Mouse (Mus musculus): ENCODE measurements around the gene Tnfsf12. TPM values are rescaled to one million over a fixed set of nuclear protein-coding genes. Genes with fewer than 3 reads are reported as not detected.

The Tnfsf12 gene
- polyA plus RNA-seq, 1 experiment from 2014 or later = 2.7 TPM

DNA sequence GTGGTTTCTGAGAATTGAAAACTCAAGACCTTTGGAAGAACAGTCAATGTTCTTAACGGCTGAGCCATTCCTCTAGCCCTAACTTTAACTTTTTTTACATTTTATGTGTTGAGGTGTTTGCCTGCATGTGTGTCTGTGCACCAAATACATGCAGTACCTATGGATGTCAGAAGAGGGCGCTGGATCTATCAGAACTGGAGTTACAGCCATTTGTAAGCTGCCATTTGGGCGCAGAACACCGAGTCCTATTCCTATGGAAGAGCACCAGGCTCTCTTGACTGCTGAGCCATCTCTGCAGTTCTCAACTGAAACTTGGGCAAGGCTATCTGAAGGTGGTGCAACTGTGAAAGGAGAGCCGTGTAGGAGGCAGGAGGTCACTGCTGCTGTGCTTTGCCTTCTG is 2.9 kb upstream of the Tnfsf12 start:
- H3K27ac ChIP-seq (ENCODE audit: low read depth, low read length) = no peak overlapping the region
- no peak overlapping the region for H3K4me3 ChIP-seq (ENCODE audit: low read depth, low read length)
- no peak overlapping the region for H3K4me2 ChIP-seq (ENCODE audit: low read length)
- no peak for ATAC-seq
- peaks cover 10% of the 10 kb centered on the region; the same call in 1 of the 2 replicates for H3K4me1 ChIP-seq (ENCODE audit: control insufficient read depth, insufficient read depth, low read length)
- WGBS = 74% methylated on average over 5 of the region's 5 CpGs
- DNase-seq (ENCODE audit: low spot score) = no peak
- H3K9ac ChIP-seq (ENCODE audit: low read length) = no peak overlapping the region
- H3K9me3 ChIP-seq (replicated peaks; ENCODE audit: control insufficient read depth, low read length) = no peaks in the 10 kb centered on the region
- no peaks in the 10 kb centered on the region for H3K36me3 ChIP-seq (ENCODE audit: control insufficient read depth, insufficient read depth, low read length)
- no peaks in the 10 kb centered on the region for H3K27me3 ChIP-seq (replicated peaks; ENCODE audit: control insufficient read depth, insufficient read depth, low read length)

DNA sequence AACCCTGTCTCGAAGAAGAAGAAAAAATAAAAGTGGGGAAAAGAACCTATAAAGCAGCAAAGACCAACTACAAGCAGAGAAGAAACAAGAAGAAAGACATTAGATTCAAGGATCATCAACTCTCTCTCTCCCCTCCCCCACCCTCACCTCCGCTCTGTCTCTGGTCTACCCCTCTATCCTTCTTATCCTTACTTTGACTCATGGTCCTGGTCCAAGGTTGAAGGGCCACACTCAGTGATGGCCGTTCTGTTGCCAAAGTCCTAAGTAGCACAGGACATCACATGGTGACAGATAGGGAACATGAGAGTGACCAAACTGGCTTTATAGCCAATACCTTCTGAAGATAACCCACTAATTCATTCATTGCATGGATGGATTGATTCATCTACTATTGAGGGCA is 1.7 kb upstream of the Tnfsf12 start:
- H3K4me1 ChIP-seq (ENCODE audit: control insufficient read depth, insufficient read depth, low read length) = peaks cover 10% of the 10 kb centered on the region; the same call in 1 of the 2 replicates
- no peaks in the 10 kb centered on the region for H3K9me3 ChIP-seq (replicated peaks; ENCODE audit: control insufficient read depth, low read length)
- ATAC-seq (no peak), DNase-seq (ENCODE audit: low spot score) (no peak)
- no peak overlapping the region for H3K27ac ChIP-seq (ENCODE audit: low read depth, low read length)
- no peaks in the 10 kb centered on the region for H3K36me3 ChIP-seq (ENCODE audit: control insufficient read depth, insufficient read depth, low read length)
- no peak overlapping the region for H3K4me3 ChIP-seq (ENCODE audit: low read depth, low read length)
- H3K4me2 ChIP-seq (ENCODE audit: low read length) = no peak overlapping the region
- 87% methylated on average over 3 of the region's 3 CpGs for WGBS
- H3K27me3 ChIP-seq (replicated peaks; ENCODE audit: control insufficient read depth, insufficient read depth, low read length) = no peaks in the 10 kb centered on the region
- no peak overlapping the region for H3K9ac ChIP-seq (ENCODE audit: low read length)

DNA sequence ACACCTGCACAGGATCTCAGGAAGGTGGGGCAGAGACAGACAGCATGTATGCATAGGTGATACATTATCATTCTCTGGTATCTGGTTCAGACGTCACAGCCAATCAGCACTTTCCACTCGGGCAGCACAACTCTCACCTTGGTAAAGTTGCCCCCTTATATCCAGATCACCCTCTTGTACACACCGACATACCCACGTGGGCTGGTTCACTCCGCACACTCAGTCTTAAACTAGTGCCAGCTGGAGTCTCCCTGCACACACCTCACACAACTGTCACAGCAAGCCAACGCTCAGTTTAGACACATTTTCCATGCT is 646 bp downstream of the Tnfsf12 start:
- WGBS = 28% methylated on average over 6 of the region's 6 CpGs
- DNase-seq (ENCODE audit: low spot score) (peak; percentile 34), ATAC-seq (no peak)
- Histone ChIP-seq H3K4me3 (ENCODE audit: low read depth, low read length) (peak overlapping the region; percentile 40), H3K27ac (ENCODE audit: low read depth, low read length) (no peak overlapping the region; the same call in 1 of the 2 replicates), H3K9ac (ENCODE audit: low read length) (peak overlapping the region; percentile 76; the same call in 1 of the 2 replicates), H3K4me1 (ENCODE audit: control insufficient read depth, insufficient read depth, low read length) (peaks cover 10% of the 10 kb centered on the region; the same call in 1 of the 2 replicates), H3K27me3 (replicated peaks; ENCODE audit: control insufficient read depth, insufficient read depth, low read length) (no peaks in the 10 kb centered on the region), H3K9me3 (replicated peaks; ENCODE audit: control insufficient read depth, low read length) (no peaks in the 10 kb centered on the region), H3K36me3 (ENCODE audit: control insufficient read depth, insufficient read depth, low read length) (no peaks in the 10 kb centered on the region), H3K4me2 (ENCODE audit: low read length) (peak overlapping the region; percentile 90)

DNA sequence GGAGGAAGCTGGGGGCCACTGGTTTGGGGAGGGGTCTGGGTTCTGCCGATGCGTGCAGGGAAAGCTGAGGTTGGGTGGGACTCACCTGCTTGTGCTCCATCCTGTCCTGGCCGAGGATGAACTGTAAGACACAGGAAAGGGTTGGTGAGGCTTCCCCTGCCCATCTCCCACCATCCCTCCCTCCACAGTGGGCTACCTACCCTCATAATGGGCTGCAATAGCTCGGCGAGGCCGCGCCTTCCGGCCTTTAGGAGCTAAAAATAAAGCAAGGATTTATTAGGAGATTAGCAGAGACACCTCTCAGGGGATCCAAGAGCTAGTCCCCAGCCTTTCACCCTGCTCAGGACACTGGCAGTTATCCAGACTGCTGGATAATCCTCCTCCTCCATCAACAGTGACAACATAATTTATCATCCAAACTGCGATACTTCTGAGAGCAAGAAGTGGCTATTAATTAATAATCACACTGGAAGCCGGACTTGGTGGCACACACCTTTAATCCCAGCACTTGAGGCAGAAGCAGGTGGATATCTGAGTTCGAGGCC is 2.2 kb downstream of the Tnfsf12 start:
- no peak for DNase-seq (ENCODE audit: low spot score)

DNA sequence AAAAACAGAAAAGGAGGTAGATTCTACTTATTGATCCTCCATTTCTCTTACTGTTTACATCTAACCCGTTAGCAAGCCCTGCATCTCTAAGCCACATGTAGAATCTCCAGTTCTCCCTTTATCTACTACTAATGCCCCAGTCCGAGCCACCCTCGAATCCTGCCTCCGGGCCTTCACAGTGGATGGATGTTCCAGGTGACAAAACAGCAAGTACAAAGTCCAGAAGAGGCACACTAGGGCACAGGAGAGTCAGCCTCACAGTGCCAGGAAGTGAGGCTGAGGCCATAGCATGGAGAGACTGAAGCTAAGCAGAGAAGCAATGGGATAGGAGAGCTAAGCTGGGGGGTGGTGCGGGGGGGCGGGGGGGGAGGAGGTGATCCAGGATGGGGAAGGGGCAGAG is 2.8 kb downstream of the Tnfsf12 start:
- no peaks in the 10 kb centered on the region for H3K36me3 ChIP-seq (ENCODE audit: control insufficient read depth, insufficient read depth, low read length)
- no peak overlapping the region for H3K4me3 ChIP-seq (ENCODE audit: low read depth, low read length)
- ATAC-seq (no peak), DNase-seq (ENCODE audit: low spot score) (no peak)
- no peaks in the 10 kb centered on the region for H3K27me3 ChIP-seq (replicated peaks; ENCODE audit: control insufficient read depth, insufficient read depth, low read length)
- no peaks in the 10 kb centered on the region for H3K9me3 ChIP-seq (replicated peaks; ENCODE audit: control insufficient read depth, low read length)
- no peak overlapping the region for H3K4me2 ChIP-seq (ENCODE audit: low read length)
- WGBS = 88% methylated on average over 6 of the region's 6 CpGs
- no peak overlapping the region for H3K9ac ChIP-seq (ENCODE audit: low read length)
- no peak overlapping the region for H3K27ac ChIP-seq (ENCODE audit: low read depth, low read length)
- peaks cover 10% of the 10 kb centered on the region; the same call in 1 of the 2 replicates for H3K4me1 ChIP-seq (ENCODE audit: control insufficient read depth, insufficient read depth, low read length)

More for the DNA sequence above, 2.2 kb downstream of the Tnfsf12 start:
- no peaks in the 10 kb centered on the region for H3K36me3 ChIP-seq (ENCODE audit: control insufficient read depth, insufficient read depth, low read length)
- no peak overlapping the region for H3K9ac ChIP-seq (ENCODE audit: low read length)
- no peak overlapping the region for H3K4me3 ChIP-seq (ENCODE audit: low read depth, low read length)
- H3K4me1 ChIP-seq (ENCODE audit: control insufficient read depth, insufficient read depth, low read length) = peaks cover 10% of the 10 kb centered on the region; the same call in 1 of the 2 replicates
- ATAC-seq = no peak
- no peak overlapping the region for H3K4me2 ChIP-seq (ENCODE audit: low read length)
- 52% methylated on average over 11 of the region's 11 CpGs for WGBS
- no peak overlapping the region for H3K27ac ChIP-seq (ENCODE audit: low read depth, low read length)
- no peaks in the 10 kb centered on the region for H3K27me3 ChIP-seq (replicated peaks; ENCODE audit: control insufficient read depth, insufficient read depth, low read length)
- no peaks in the 10 kb centered on the region for H3K9me3 ChIP-seq (replicated peaks; ENCODE audit: control insufficient read depth, low read length)

DNA sequence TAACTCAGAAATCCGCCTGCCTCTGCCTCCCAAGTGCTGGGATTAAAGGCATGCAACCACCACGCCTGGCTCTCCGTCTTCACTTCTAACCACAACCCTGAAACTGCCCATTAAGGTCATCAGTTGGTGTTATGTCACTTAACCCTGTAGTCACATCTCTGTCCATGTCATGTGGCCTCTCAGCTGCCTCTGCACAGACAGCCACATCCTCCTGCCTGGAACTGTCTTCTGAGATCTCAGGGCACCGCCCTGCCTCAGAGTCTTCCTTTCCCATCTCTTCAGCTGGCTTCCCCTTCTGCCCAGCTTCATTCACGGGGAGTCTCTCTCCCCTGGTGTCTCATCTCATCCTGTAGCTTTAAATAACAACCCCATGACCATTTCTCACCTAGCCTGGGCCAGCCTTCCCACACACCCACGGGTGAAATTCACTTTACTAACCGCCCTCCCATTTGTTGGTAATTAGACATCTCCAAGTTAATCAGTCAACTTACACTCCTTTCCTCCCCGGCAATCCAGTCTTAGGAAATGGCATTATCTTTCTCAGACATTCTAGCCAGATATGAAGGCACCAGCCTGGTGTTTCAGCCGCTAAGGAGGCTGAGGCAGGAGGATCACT is 3.3 kb downstream of the Tnfsf12 start:
- Histone ChIP-seq H3K9ac (ENCODE audit: low read length) (no peak overlapping the region), H3K36me3 (ENCODE audit: control insufficient read depth, insufficient read depth, low read length) (no peaks in the 10 kb centered on the region), H3K27me3 (replicated peaks; ENCODE audit: control insufficient read depth, insufficient read depth, low read length) (no peaks in the 10 kb centered on the region), H3K4me2 (ENCODE audit: low read length) (no peak overlapping the region), H3K9me3 (replicated peaks; ENCODE audit: control insufficient read depth, low read length) (no peaks in the 10 kb centered on the region), H3K4me1 (ENCODE audit: control insufficient read depth, insufficient read depth, low read length) (peaks cover 10% of the 10 kb centered on the region; the same call in 1 of the 2 replicates), H3K27ac (ENCODE audit: low read depth, low read length) (no peak overlapping the region), H3K4me3 (ENCODE audit: low read depth, low read length) (no peak overlapping the region)
- WGBS = 83% methylated on average over 9 of the region's 9 CpGs
- ATAC-seq = no peak
- DNase-seq (ENCODE audit: low spot score) = no peak

DNA sequence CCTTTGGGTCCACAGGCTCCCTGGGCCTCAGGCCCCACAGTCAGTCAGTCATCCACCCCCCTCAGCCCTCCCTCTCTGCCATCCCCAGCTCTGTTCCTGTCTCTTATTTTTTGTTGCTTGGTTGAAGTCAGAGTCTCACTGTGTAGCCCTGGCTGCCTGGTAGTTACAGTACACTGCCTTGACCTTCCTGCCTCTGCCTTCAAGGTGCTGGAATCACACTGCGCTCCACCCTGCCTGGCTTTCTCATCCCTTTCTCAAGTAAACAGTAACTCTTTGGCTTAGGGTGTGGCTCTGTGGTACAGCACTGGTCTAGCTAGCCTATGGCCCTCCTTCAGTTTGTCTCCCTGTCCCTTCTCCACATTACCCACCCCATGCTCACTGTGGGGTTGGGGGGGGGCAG is 5.8 kb downstream of the Tnfsf12 start:
- ATAC-seq (no peak), DNase-seq (ENCODE audit: low spot score) (no peak)
- H3K27ac ChIP-seq (ENCODE audit: low read depth, low read length) = no peak overlapping the region
- H3K9ac ChIP-seq (ENCODE audit: low read length) = no peak overlapping the region
- no peaks in the 10 kb centered on the region for H3K36me3 ChIP-seq (ENCODE audit: control insufficient read depth, insufficient read depth, low read length)
- H3K4me2 ChIP-seq (ENCODE audit: low read length) = no peak overlapping the region
- WGBS = 95% methylated on average over 1 of the region's 1 CpGs
- peaks cover 10% of the 10 kb centered on the region; the same call in 1 of the 2 replicates for H3K4me1 ChIP-seq (ENCODE audit: control insufficient read depth, insufficient read depth, low read length)
- no peaks in the 10 kb centered on the region for H3K27me3 ChIP-seq (replicated peaks; ENCODE audit: control insufficient read depth, insufficient read depth, low read length)
- no peaks in the 10 kb centered on the region for H3K9me3 ChIP-seq (replicated peaks; ENCODE audit: control insufficient read depth, low read length)
- no peak overlapping the region for H3K4me3 ChIP-seq (ENCODE audit: low read depth, low read length)

DNA sequence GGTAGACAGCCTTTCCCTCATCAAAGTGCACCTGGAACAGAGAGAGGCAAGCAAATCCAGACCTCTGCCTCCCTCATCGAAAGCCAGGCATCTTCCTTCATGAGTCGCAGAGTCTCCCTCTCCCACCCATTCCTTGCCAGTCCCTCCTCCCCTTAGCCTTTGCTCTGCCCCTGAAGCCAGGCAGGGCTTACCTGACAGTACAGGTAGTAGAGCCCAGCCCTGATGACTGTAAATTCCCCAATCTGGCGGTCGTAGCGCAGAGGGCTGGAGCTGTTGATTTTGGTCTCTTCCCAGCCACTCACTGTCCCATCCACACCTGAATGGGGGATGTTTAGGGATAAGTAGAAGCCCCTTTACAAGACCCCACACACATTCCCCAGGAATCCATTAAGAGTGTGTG is 8.6 kb downstream of the Tnfsf12 start:
- no peaks in the 10 kb centered on the region for H3K27me3 ChIP-seq (replicated peaks; ENCODE audit: control insufficient read depth, insufficient read depth, low read length)
- 64% methylated on average over 5 of the region's 5 CpGs for WGBS
- no peak overlapping the region; the same call in 1 of the 2 replicates for H3K9ac ChIP-seq (ENCODE audit: low read length)

DNA sequence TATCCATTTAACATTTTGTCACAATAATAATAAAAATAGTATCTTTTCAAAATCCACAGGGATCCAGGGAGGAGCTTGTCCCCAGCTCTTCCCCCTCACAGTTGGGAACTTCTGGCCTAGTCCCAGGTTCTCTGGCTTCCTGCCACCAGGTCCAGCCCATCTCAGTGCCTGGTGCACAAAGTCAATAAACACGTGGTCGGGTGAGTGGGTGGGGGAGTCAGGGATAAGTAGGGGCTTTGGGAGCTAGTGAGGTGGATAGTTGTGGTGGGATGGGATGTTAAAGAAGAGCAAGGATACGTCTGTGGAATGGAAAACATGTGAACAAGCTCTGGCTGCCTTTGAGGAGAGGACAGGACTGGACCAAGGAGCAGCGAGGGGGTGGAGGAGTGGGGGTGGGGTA is 9.3 kb downstream of the Tnfsf12 start:
- Histone ChIP-seq H3K9me3 (replicated peaks; ENCODE audit: control insufficient read depth, low read length) (no peaks in the 10 kb centered on the region), H3K36me3 (ENCODE audit: control insufficient read depth, insufficient read depth, low read length) (no peaks in the 10 kb centered on the region), H3K27me3 (replicated peaks; ENCODE audit: control insufficient read depth, insufficient read depth, low read length) (no peaks in the 10 kb centered on the region), H3K9ac (ENCODE audit: low read length) (no peak overlapping the region), H3K4me3 (ENCODE audit: low read depth, low read length) (no peak overlapping the region), H3K4me1 (ENCODE audit: control insufficient read depth, insufficient read depth, low read length) (peaks cover 14% of the 10 kb centered on the region; the same call in 1 of the 2 replicates), H3K27ac (ENCODE audit: low read depth, low read length) (no peak overlapping the region), H3K4me2 (ENCODE audit: low read length) (no peak overlapping the region)
- 16% methylated on average over 4 of the region's 4 CpGs for WGBS
- no peak for DNase-seq (ENCODE audit: low spot score)
- no peak for ATAC-seq

More for the DNA sequence above, 8.6 kb downstream of the Tnfsf12 start:
- Histone ChIP-seq H3K36me3 (ENCODE audit: control insufficient read depth, insufficient read depth, low read length) (no peaks in the 10 kb centered on the region), H3K27ac (ENCODE audit: low read depth, low read length) (no peak overlapping the region), H3K4me3 (ENCODE audit: low read depth, low read length) (no peak overlapping the region), H3K9me3 (replicated peaks; ENCODE audit: control insufficient read depth, low read length) (no peaks in the 10 kb centered on the region), H3K4me1 (ENCODE audit: control insufficient read depth, insufficient read depth, low read length) (peaks cover 14% of the 10 kb centered on the region; the same call in 1 of the 2 replicates), H3K4me2 (ENCODE audit: low read length) (no peak overlapping the region)
- DNase-seq (ENCODE audit: low spot score) (no peak), ATAC-seq (no peak)
